In the genomic region with DNA sequence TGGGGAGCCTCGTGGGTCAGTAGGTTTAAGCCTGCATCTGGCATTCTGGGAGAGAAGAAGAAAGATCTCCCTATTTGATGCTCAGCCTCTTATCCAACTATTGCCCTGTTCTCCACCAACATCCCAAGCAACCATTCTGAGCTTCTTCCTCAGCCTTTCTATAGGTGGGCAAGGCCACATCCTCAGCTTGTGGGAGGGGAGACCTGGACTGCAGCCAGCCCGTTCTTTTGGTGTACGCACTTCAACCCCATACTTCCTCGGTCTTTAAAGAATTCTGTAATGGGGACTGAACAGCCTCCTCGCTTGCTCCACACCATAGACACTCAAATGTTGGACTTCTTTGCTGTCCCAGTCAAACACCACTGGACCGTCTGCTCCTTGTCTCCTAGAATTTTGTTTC, we compare ENCODE assay signal across 23 mouse cellular contexts. TPM values are rescaled to one million over a fixed set of nuclear protein-coding genes. Genes with fewer than 3 reads are reported as not detected.
DNase-seq lines count a peak whose midpoint lies in the region; ATAC-seq and TF ChIP-seq lines count a peak whose summit lies in the region.
"Had no signal": no experiment of that assay in that cellular context is flagged by ENCODE, and none has a peak within 500 bp of the region (broad histone marks: within the 10 kb centered on the region; RNA-seq: fewer than 3 reads in every experiment).

No protein-coding gene starts in this region.

- no peak for ATAC-seq in heart, postnatal 0 days (ENCODE audit: insufficient read depth, low read depth)
- no peak for ATAC-seq in liver, embryonic 12.5 days
- no peak for ATAC-seq in liver, embryonic 11.5 days (replicated peaks; ENCODE audit: low FRiP score)
- ATAC-seq in activated CD4-positive, CD25-positive, alpha-beta regulatory T cell, adult 4 months = peak; percentile 20
- ATAC-seq: forebrain, embryonic 14.5 days had no signal

- TF ChIP-seq CTCF in heart, postnatal 0 days (IDR thresholded peaks at IDR 0.05; ENCODE audit: low read depth) = no peak

- no peaks in the 10 kb centered on the region for H3K9me3 ChIP-seq in heart, embryonic 10.5 days
- no peaks in the 10 kb centered on the region for H3K9me3 ChIP-seq in heart, postnatal 0 days (replicated peaks; ENCODE audit: control insufficient read depth, low read length)
- no peaks in the 10 kb centered on the region for H3K9me3 ChIP-seq in liver, embryonic 12.5 days (replicated peaks)
- no peaks in the 10 kb centered on the region for H3K9me3 ChIP-seq in liver, embryonic 11.5 days (ENCODE audit: control insufficient read depth, low read length)
- H3K9me3 ChIP-seq: embryonic facial prominence, embryonic 13.5 days; limb, embryonic 12.5 days; lung, embryonic 15.5 days; neural tube, embryonic 12.5 days had no signal

- H3K36me3 ChIP-seq in heart, embryonic 10.5 days = no peaks in the 10 kb centered on the region
- H3K36me3 ChIP-seq in heart, postnatal 0 days (replicated peaks; ENCODE audit: control insufficient read depth, insufficient read depth, low read length) = no peaks in the 10 kb centered on the region
- H3K36me3 ChIP-seq in liver, embryonic 12.5 days = no peaks in the 10 kb centered on the region
- no peaks in the 10 kb centered on the region for H3K36me3 ChIP-seq in liver, embryonic 11.5 days (ENCODE audit: control insufficient read depth, insufficient read depth, low read length)
- H3K36me3 ChIP-seq: embryonic facial prominence, embryonic 13.5 days; limb, embryonic 12.5 days; lung, embryonic 15.5 days; neural tube, embryonic 12.5 days had no signal

- no peak for DNase-seq in heart, embryonic 10.5 days (ENCODE audit: low spot score)
- DNase-seq in heart, adult 9 months (ENCODE audit: low spot score in 2 of 2) = no peak
- DNase-seq in heart, postnatal 0 days (ENCODE audit: low spot score) = no peak
- no peak for DNase-seq in heart, adult 8-10 months (ENCODE audit: low spot score)
- no peak for DNase-seq in liver, embryonic 11.5 days (ENCODE audit: low spot score)
- no peak for DNase-seq in urinary bladder, postnatal 14 days (ENCODE audit: low spot score)
- DNase-seq: adrenal gland, postnatal 36 days; cerebellum, adult 11-12 months; cerebellum, postnatal 14 days; gastrocnemius, postnatal 10 days; kidney, postnatal 10 days had no signal

- no peak overlapping the region for H3K4me3 ChIP-seq in heart, embryonic 10.5 days
- H3K4me3 ChIP-seq in heart, postnatal 0 days (ENCODE audit: low read depth, low read length) = no peak overlapping the region
- H3K4me3 ChIP-seq in liver, embryonic 12.5 days = no peak overlapping the region
- H3K4me3 ChIP-seq in liver, embryonic 11.5 days (ENCODE audit: low read depth, low read length) = no peak overlapping the region
- H3K4me3 ChIP-seq: embryonic facial prominence, embryonic 13.5 days; limb, embryonic 12.5 days; lung, embryonic 15.5 days; neural tube, embryonic 12.5 days had no signal

- peak overlapping the region; percentile 53; the same call in 1 of the 2 replicates for H3K27ac ChIP-seq in heart, embryonic 10.5 days
- H3K27ac ChIP-seq in heart, postnatal 0 days (ENCODE audit: low read depth) = peak overlapping the region; percentile 67
- 0 out of 2 replicates have a peak overlapping the region, but pooled peaks have one; percentile 22 for H3K27ac ChIP-seq in liver, embryonic 12.5 days
- H3K27ac ChIP-seq in liver, embryonic 11.5 days (ENCODE audit: low read depth, low read length) = no peak overlapping the region
- H3K27ac ChIP-seq: embryonic facial prominence, embryonic 13.5 days; limb, embryonic 12.5 days; liver, embryonic 14.5 days; lung, embryonic 15.5 days; neural tube, embryonic 12.5 days had no signal

- 0 out of 2 replicates have a peak, but pooled peaks cover 7% of the 10 kb centered on the region for H3K4me1 ChIP-seq in heart, embryonic 10.5 days
- no peaks in the 10 kb centered on the region for H3K4me1 ChIP-seq in heart, postnatal 0 days (ENCODE audit: control insufficient read depth, insufficient read depth)
- no peaks in the 10 kb centered on the region for H3K4me1 ChIP-seq in liver, embryonic 12.5 days
- no peaks in the 10 kb centered on the region for H3K4me1 ChIP-seq in liver, embryonic 11.5 days (replicated peaks; ENCODE audit: control insufficient read depth, insufficient read depth, low read length)
- H3K4me1 ChIP-seq: embryonic facial prominence, embryonic 13.5 days; limb, embryonic 12.5 days; lung, embryonic 15.5 days; neural tube, embryonic 12.5 days had no signal

- no peak for TF ChIP-seq EP300 in heart, postnatal 0 days (IDR thresholded peaks at IDR 0.05; ENCODE audit: low read depth)

- no peaks in the 10 kb centered on the region for H3K27me3 ChIP-seq in heart, embryonic 10.5 days (ENCODE audit: insufficient read depth, poor library complexity, severe bottlenecking)
- H3K27me3 ChIP-seq in heart, postnatal 0 days (ENCODE audit: control insufficient read depth, insufficient read depth, low read length) = no peaks in the 10 kb centered on the region
- no peaks in the 10 kb centered on the region for H3K27me3 ChIP-seq in liver, embryonic 12.5 days (replicated peaks)
- H3K27me3 ChIP-seq in liver, embryonic 11.5 days (replicated peaks; ENCODE audit: control insufficient read depth, insufficient read depth, low read length) = no peaks in the 10 kb centered on the region
- H3K27me3 ChIP-seq: CH12.LX; embryonic facial prominence, embryonic 13.5 days; limb, embryonic 12.5 days; neural tube, embryonic 12.5 days had no signal

- no peak overlapping the region for H3K9ac ChIP-seq in heart, postnatal 0 days (replicated peaks; ENCODE audit: low read depth, low read length)
- H3K9ac ChIP-seq in liver, embryonic 12.5 days = no peak overlapping the region
- no peak overlapping the region for H3K9ac ChIP-seq in liver, embryonic 11.5 days (ENCODE audit: low read depth, low read length)
- H3K9ac ChIP-seq: embryonic facial prominence, embryonic 13.5 days; limb, embryonic 12.5 days; liver, embryonic 14.5 days; lung, embryonic 15.5 days; neural tube, embryonic 12.5 days had no signal

- H3K4me2 ChIP-seq in heart, postnatal 0 days (ENCODE audit: low read depth, low read length) = no peak overlapping the region
- H3K4me2 ChIP-seq in liver, embryonic 12.5 days = no peak overlapping the region
- no peak overlapping the region for H3K4me2 ChIP-seq in liver, embryonic 11.5 days
- H3K4me2 ChIP-seq: embryonic facial prominence, embryonic 13.5 days; limb, embryonic 12.5 days; lung, embryonic 15.5 days; midbrain, embryonic 11.5 days; neural tube, embryonic 12.5 days had no signal

- WGBS in heart, embryonic 10.5 days = 72% methylated on average over 6 of the region's 6 CpGs
- 64% methylated on average over 6 of the region's 6 CpGs for WGBS in heart, postnatal 0 days
- WGBS in liver, embryonic 12.5 days (ENCODE audit: insufficient replicate concordance) = 56% methylated on average over 6 of the region's 6 CpGs
- WGBS in liver, embryonic 11.5 days = 60% methylated on average over 6 of the region's 6 CpGs

RNA-seq across cellular contexts. Expression of a gene that starts 31.7 kb away (rescaled TPM):
- polyA plus RNA-seq in heart, embryonic 10.5 days (2016; fragmentation: Nextera tagmentation; extraction: Ambion mirVana) = 3.1 and 3.4 TPM in 2 replicates
- 0.04 and 3.5 TPM in 2 replicates for total RNA-seq in heart, postnatal 0 days (2014; rRNA removed; ENCODE audit: low replicate concordance)
- polyA plus RNA-seq in heart, postnatal 0 days (2015; fragmentation: Nextera tagmentation; extraction: Ambion mirVana) = 0.30 and 0.33 TPM in 2 replicates
- under 1 TPM; 0.09 to 0.25 (median 0.17) TPM for total RNA-seq in heart, adult 8-10 months (2022)
- 0.67 TPM in 2 replicates for polyA plus RNA-seq in liver, embryonic 12.5 days (2016; fragmentation: Nextera tagmentation; extraction: Ambion mirVana)
- 1.2 and 2.1 TPM in 2 replicates for polyA plus RNA-seq in liver, embryonic 11.5 days (2014; fragmentation: Nextera tagmentation; extraction: Ambion mirVana)
- 10 to 100 TPM; 10.6 to 11.5 TPM for polyA plus RNA-seq in activated CD4-positive, CD25-positive, alpha-beta regulatory T cell, adult 4 months (2017; shearing (Covaris generic))
- total RNA-seq: MEL; monocyte, adult 5-6 weeks had no signal
